Mouse (Mus musculus) small intestine, adult 2 months (tissue): ENCODE results near the gene Ddr2.

ENCODE experiments used
- CTCF ChIP-seq: fragments of 200-500 bp; IDR thresholded peaks from 2 replicates; pipeline ENCODE4 v1.5.1; 2012; ENCODE audit warnings: low read depth, mild to moderate bottlenecking, control low read depth, inconsistent platforms, low read length, moderate library complexity, mixed read lengths; ENCODE audit not compliant: insufficient replicate concordance, insufficient read length; ENCODE audit errors: extremely low read depth
- POLR2A ChIP-seq: fragments of 200-500 bp; IDR thresholded peaks from 2 replicates; pipeline ENCODE4 v1.6.1; 2012; ENCODE audit warnings: low read depth, mild to moderate bottlenecking, control low read depth, inconsistent platforms, low read length, moderate library complexity

DNA sequence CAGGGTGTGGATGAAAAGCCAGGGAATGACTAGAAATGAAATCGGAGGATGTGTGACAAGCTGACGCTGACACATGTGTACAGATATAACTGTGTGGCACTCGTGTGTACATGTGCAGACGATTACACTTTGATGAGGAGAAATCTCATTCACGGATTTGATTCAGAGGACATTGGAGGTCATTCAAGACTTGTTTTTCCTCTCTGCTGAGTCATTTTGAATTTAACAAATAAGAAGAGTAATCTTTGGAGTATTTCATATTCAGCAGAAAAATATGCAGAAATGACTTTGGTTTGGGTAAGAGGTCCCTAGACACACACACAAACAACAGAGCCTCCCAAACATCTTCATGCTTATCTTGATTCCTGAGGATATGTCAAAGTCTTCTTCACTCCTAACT is 67.6 kb downstream of the Ddr2 start:
- TF ChIP-seq CTCF, result no peak
- TF ChIP-seq POLR2A, result no peak
